Mouse (Mus musculus) thymus, postnatal 14 days (tissue): ENCODE measurements around the gene Bpifb9b.
"Not testable (repeated sequence)": the region's sequence is repeated elsewhere in the genome, so short reads cannot be mapped to it uniquely, and the experiment has no call there.

Source experiments
- DNase-seq: peaks from one replicate; pipeline ENCODE4 v3.0.0; 2021

Gene Bpifb9b

GRCm38 (mm10) chr2:154306927-154307326 is at the start of gene Bpifb9b:
Gene Bpifb9b (plus strand): TSS chr2:154307227.
- not testable (repeated sequence) for DNase-seq

GRCm38 (mm10) chr2:154257554-154257953 is 49.5 kb upstream of the Bpifb9b start, which contains the start of gene Bpifb9a:
Gene Bpifb9a (plus strand): TSS chr2:154257854.
- DNase-seq = not testable (repeated sequence)

GRCm38 (mm10) chr2:154264397-154264796 is 42.6 kb upstream of the Bpifb9b start:
- DNase-seq = not testable (repeated sequence)

DNA sequence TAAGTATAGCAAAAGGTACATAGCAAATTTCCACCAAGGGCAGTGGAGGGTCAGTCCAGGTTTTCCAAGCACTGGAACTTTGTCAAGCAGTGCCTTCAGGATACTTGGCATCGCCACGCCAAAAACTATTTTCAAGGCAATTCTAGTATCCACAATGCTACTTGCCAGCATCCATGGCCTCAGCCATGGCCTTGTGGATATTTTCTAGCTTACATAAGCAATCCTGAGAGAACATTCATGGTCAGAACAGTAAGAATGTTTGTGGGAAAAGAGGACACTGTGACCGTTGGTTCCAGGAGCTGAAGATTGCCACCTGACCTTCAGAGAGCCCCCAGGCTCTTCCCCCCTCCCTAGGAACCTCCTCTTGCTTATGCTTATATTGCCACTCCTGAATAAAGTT is 15.2 kb upstream of the Bpifb9b start:
- DNase-seq = not testable (repeated sequence)

DNA sequence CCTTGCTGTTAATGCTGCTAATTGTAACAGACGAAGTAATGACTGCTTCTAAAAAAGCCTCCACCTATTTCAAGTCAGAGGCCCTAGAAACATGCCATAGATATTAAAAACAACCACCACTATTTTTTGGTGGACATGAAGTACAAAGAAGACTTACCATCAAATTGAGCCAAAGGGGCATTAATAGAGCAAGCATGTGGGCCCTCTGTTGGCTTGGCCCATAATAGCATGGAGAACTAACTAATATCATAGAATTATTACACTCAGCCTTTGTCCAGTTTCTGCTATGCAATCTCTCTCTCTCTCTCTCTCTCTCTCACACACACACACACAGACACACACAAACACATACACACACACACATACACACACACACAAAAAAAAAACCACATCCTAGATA is 14.2 kb upstream of the Bpifb9b start:
- no peak for DNase-seq

GRCm38 (mm10) chr2:154294746-154295145 is 12.3 kb upstream of the Bpifb9b start:
- peak; percentile 62 for DNase-seq

DNA sequence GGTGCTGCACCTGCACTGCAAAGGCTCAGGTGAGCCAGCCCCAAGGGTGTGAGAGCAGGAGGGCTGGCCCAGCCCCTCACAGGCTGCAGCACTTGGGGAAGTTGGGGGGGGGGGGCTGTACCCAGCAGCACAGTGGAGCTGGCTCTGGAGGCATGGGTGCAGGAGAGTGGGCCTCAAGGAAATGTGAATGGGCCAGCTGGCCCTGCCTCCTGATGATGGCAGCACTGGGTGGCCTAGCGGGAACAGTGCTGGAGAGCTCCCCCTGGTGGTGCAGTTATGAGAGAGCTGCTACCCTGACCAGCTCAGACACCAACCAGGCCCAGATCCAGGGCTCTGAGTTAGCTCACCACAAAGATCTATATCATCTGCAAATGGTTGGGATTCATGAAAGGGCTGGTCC is 6.5 kb upstream of the Bpifb9b start:
- peak; percentile 83 for DNase-seq

DNA sequence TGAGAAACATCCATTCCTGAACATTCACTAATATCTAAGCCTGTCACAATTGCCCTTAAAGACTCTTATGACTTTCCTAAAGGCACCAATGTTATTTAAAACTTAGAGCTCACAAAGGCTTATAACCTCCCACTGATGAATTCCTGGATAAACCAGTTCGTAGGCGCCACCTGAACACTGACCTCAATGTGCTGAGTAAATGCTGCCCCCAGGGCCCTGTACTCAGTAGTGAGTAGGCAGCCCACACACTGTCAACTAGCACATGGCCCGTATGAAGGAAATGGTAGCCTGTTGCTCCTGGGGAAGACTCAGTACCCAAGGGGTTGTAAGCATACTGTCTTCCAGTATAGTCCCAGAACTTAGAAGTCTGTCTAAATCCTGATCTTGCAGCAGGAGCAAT is 5.3 kb upstream of the Bpifb9b start:
- DNase-seq = no peak

DNA sequence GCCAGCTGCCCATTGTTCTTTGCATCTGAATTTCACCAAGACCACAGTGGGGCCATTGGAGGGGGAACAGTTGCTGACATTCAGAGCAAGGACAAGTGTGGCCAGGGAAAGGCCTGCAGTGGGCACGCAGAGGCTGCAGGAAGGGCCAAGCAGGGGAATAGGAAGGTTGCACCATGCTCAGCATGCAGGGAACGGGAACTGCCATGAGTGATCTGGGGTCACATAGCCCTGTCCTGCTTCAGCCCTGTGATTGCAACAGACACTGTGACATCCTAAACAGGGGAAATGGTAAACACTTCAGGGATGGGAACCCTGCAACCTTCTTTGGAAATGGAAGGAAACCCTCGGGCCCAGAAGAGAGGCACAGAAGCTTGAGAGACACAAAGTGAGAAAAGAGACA is 2.4 kb upstream of the Bpifb9b start:
- not testable (repeated sequence) for DNase-seq

DNA sequence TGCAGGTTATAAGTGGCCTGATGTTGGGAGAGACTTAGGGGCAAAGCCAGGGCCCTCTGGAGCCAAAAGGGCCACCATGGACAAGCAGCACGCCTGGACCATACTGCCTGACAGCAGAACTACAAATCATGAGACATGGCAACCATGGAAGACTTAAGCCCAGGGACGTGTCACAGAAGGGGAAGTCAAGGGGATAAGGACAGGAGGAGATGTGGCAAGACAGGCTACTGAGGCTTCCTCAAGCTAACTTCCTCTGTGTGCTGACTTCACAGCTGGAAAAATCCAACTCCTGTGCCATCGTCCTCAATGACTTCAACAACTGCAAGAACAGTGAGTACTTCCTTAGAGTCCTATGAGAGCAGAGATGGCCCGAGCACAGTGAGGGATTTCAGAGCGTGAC is 6.7 kb downstream of the Bpifb9b start:
- not testable (repeated sequence) for DNase-seq

DNA sequence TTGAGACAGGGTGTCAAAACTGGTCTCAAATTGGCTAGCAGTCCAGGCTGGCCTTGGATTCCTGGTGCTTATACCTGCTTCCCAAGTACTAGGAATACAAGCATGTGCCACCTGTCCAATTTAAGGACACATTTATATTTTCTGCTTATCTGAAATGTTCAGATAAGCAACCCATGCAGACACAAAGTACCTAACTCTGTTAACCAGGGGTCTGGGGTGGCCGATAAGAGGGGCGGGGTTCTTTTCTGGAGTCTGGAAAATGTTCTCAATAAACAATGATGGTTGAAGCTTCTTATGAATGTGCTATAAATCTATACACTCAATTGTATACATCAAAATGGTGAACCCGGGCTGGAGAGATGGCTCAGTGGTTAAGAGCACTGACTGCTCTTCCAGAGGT is 19.8 kb downstream of the Bpifb9b start:
- no peak for DNase-seq

DNA sequence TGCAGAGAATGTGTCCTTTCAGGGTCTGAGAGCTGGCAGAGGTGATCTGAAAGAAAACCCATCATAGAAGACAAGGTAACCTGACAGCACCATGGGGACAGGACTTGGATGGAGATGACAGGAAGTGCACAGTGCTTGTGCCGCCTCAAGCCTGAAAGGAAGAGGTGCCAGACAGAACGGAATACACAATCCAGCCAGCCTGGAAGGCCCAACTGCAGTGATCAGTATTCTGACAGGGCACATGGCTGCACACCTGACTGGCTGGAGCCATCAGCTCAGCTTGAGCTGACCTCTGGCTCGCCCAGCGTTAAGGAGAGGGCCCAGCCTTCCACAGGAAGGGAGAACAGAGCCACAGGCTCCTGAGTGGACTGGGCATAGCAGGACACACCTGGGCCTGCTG is 28.5 kb downstream of the Bpifb9b start:
- no peak for DNase-seq

DNA sequence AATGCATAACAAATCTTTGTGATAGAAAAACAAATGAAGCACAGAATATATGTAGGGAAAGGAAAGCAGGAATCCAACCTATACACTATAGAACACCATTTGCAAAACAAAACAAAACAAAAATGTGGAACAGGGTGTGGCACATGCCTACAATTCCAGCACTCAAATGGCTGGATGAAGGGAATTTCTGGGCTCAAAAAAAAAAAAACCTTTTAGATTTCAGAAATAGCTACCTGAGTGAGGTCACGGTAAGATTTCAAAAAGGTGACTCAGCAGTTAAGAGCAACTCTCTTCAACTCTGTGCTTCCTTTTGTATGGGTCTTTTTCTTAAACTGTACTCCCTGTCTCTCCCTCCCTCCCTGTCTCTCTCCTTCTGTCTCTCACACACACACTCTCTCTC is 31.1 kb downstream of the Bpifb9b start:
- no peak for DNase-seq

DNA sequence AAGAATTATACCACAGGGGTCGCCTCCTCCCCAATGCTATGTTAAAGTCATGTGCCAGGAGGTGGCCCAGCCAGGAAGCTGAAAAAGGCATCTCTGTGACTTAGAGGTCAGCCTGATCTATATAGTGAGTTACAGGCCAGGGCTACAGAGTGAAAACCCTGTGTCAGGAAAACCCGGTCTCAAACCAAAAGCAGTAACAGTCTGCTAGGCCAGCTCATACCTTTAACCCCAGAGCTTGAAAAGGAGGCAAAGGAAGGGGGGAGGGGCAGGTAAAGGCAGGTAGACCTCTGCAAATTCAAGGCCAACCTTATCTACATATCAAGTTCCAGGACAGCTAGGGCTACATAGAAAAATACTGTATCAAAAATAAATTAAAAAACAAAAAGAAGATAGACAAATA is 32.3 kb downstream of the Bpifb9b start:
- no peak for DNase-seq

DNA sequence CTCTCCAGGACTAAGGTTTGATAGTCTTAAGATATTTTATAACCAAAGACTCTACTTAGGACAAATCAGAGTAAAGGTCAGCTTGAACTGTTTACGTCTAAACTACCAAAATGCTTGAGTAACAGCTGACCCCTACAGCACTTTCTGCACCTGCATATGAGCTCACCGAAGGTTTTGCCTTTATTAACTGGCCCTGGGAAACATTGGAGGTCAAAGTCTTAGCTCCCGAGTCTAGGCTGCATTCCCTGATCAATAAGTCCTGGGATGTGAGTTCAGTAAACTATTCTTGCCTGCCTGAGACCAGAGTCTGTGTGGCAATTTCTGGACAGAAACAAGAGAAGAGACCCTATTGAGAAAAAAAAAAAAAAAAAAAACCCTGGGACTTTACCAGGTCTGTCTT is 41.1 kb downstream of the Bpifb9b start:
- no peak for DNase-seq

GRCm38 (mm10) chr2:154354000-154354425 is 47.0 kb downstream of the Bpifb9b start:
- not testable (repeated sequence) for DNase-seq

- DNase-seq = no peak
Measured at GRCm38 (mm10) chr2:154367510-154367909, 60.5 kb downstream of the Bpifb9b start.
